Mouse (Mus musculus) spleen, adult 12 weeks (tissue): ENCODE data around the gene Pla2g6.

Source experiments
- DNase-seq: peaks from one replicate; pipeline ENCODE4 v3.0.0; 2022; ENCODE audit warnings: low spot score

The Pla2g6 gene

DNA sequence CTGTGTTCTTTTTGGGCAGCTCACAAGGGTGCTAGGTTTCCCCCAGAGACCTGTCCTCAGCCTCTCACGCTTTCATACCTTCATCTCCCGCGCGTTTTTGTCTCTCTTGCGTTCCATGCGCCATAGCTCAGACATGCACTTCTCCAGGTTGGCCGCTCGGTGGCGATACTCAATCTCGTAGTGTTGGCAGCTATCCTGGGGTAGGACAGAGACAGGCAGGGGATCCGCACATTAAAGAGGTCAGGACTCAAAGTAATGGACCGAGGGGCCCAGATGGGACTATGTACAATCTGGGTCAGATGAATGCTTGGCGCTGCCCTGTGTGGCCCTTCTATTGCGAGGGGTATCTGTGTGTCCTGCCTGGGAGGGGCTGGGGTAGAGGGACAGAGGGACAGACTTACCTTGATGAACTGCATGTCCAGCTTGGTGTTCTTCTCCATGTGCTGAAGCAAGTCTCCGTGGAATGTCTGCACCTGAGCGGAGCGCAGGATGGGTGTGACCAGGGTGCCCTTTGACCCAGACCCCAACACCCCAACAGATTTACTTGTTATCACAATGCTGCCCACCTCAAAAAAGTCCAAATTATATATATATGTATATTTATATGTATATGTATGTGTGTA is 57.0 kb downstream of the Pla2g6 start:
- no peak for DNase-seq

DNA sequence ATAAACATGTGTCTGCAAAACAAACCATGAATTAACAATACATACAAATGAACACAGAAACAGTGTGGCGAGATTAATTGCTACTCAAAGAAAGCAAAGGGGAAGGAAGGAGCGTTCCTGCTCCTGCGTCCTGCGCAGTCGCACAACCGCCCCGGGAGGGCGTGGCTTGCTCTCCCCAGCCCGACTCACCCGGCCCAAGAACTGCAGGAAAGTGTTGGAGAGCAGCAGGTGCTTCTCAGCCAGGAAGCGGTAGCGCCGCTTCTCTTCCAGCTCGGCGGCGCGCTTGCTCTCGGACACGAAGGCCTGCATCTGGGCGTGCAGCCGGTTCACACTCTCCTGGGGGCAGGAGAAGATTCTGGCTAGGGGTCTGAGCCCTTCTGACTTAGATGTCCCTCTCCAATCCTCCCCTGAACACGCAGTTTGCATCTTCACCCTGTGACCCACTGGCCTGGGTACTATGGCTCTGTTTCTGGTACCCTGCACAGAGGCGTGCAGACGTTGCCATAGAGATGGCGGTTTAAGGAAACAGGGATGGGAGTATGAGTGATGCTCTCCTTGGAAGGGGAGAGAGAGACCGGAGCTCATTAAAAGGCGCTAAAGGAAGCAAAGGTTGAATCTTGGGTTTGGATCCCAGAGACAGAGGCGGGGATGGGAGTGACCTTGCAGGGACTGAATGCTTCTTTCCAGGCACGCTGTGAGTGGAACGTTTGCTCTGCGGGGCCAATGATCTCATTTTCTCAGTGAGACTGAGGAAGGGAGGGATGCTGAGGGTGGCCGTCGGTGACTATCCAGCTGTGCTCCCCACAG is 57.7 kb downstream of the Pla2g6 start:
- DNase-seq: peak; percentile 56

DNA sequence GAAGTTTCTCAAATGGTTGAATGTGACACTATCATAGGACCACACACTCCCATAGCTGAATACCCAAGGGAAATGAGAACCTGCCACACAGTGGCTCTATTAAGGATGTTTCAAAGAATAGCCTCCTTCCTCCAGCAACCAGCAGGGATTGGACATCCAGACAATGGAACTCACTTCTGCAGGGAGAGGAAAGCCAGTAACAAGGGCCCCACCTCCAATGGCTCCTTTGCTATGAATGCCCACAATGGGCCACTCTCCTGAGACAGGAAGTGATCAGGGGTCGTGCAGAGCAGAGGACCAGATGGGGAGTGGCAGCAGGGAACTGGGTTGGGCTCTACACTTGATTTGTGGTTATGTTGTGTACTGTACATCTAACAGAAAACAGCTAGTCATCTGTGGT is 59.7 kb downstream of the Pla2g6 start:
- DNase-seq: no peak

DNA sequence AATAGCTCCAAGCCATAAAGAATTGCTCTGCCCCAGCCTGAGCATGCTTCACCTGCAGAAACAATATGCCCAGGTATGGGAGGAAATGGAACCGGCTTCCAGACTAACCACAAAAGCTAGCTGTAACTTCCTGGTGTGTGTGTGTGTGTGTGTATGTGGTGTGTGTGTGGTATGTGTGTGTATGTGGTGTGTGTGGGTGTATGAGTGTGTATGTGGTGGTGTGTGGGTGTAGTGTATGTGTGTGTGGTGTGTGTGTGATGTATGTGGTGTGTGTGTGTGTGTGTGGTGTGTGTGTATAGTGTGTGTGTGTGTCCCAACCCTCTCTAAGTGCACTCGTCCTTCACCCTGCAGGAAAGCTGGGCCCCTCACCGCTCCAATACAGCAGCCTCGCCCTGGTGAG is 62.8 kb downstream of the Pla2g6 start:
- no peak for DNase-seq

DNA sequence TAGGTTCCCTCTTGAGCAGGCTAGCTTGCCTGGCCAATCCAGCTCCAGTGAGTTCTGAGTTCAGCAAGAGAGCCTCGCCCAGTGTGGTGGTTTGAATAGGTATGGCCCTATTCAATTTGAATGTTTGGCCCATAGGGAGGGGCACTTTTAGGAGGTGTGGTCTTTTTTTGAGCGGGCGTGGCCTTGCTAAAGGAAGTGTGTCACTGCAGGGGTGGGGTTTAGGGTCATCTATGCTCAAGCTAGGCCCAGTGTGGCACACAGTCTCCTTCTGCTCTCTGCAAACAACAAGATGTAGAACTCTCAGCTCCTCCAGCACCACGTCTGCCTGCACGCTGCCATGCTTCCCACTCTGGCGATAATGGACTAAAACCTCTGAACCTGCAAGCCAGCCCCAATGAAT is 64.5 kb downstream of the Pla2g6 start:
- no peak for DNase-seq

DNA sequence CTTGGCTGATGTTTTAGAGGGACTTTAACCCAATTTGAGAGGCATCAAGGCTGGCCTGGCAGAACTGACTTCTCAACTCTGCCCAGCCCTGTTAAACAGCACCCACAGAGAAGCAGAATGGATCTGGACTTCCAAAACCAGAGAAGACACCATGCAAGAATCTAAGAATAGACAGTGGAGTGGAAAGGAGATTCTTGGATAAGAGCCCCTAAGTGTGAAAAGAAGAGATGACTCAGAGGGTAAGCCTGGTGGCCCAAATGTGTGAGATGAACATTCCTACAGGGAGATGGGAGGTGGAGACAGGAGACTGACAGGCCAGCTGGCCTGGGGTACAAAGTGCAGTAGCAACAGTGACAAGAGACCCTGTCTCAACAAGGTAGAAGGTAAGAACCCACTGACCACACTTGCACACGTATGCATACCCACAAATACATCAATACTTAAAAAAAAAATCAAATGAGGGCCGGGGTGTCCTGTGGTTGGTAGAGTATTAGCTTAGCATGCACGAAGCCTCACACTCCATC is 65.3 kb downstream of the Pla2g6 start:
- no peak for DNase-seq

DNA sequence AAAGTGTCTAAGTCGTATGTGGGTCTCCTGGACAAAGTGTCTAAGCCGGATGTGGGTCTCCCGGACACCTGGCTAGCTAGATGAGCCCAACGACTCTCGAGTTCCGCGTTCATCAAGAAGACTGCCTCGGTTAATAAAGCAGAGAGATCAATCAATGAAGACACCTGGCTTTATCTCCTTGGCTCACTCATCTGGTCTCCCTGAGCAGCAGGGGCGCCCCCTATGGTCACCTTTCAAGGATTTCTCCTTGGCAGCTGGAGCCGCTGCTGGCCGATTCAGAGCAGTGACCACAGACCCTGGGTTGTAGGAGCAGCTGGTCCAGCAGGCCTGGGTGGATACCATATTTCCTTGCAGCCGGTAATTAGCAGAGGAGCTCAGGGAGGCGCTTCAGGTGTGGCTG is 65.8 kb downstream of the Pla2g6 start:
- no peak for DNase-seq

DNA sequence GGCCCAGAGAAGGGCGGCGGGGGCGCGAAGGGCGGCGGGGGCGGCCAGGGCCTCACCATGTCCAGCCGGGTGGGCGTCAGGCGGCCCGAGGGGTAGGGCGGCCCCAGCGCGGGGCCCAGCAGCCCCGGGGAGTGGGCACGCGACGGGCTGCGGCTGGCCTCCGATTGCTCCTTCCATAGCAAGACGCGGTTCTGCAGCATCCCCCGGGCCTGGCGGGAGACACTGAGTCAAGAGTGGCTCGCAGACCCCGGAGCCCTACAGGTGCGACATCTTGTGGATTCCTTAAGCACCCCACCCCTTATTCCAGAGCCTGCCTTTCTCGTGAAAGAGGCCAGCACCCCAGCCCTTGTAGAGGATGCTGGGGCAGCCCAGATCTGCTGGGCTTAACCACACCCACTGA is 66.4 kb downstream of the Pla2g6 start:
- no peak for DNase-seq

DNA sequence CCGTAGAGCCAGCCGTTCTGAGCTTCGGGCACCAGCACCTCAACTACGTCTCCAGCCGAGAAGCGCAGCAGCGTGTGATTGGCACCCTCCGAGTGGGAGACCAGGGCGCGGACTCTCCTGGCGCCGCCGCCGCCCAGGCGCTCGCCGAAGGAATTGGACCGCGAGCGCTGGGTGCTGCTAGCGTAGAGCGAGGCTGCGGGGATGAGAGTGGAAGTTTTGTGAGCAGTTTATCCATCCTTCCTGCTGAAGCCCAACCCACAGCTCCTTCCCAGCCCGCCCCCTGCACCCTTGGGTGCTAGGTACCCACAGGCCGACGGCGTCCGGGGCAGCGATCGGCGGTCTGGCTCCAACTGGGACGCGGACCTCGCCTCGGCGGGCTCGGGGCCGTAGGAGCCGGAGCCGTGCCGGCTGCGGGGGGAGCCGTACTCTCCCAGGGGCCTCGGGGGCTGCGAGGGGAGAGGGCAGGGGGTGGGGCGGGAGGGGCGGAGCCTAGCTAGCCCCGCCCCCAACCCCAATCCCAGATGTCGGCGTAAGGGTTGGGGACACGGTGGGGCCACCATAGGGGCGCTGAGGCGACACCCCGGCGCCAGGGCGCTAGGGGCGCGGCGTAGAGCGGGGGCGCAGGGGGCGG is 67.0 kb downstream of the Pla2g6 start:
- DNase-seq: no peak

DNA sequence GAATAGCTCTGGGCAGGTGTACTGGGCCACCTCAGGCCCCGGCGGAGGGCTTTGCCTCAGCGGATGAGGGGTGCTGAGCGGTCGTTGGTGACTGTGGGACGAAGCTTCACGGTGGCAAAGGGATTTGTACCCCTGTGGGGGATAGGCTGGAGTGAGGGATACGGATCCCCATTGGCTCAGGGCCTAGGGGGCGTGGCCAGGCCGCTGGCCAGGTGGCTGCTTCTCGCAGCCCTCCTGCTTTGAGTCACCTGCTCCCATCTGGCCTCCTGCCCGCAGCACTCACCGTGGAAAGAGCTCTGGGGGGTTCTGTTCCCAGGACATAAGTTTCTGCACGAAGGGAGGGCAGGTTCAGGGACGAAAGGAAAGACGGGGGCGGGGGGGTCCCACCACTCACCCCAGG is 69.7 kb downstream of the Pla2g6 start:
- no peak for DNase-seq

DNA sequence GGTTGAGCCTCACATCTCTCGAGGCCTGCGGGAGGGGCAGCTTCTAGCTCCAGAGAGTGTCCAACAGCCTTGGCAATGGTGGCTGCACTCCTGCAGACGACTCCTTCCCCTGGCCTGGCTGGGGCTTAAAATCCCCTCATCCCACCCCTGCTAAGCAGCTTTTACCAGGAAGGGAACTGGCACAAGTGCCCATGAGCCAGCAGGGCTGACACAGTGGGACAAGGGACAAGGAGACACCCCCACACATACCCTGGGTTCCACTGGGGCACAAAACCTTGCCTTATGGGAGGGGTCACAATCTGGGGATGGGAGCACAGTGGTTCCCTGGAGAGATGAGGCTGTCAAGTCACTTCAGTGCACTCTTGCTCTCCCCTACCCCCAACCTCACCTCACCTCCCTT is 73.5 kb downstream of the Pla2g6 start, which contains the start of gene Slc16a8:
TSS of gene Slc16a8 (minus strand) at position 101 of the 400 bp plus-strand sequence.
- no peak for DNase-seq

DNA sequence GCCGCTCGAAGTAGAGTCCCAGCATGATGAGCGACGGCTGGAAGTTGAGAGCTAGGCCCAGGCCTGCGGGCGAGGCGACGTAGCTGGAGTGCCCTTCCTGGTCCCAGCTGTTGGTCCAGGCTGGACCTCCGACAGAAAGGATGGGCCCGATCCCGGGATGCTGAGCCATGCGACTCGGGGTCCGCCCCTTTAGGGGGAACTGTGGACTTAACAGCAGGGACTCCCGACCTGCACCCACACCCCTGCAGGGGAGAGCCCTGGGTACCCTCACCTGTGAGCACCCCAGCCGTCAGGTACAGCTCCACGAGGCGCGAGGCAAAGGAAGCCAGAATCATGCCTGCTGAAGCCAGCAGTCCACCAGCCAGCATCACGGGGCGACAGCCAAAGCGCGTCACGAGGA is 75.6 kb downstream of the Pla2g6 start:
- no peak for DNase-seq

DNA sequence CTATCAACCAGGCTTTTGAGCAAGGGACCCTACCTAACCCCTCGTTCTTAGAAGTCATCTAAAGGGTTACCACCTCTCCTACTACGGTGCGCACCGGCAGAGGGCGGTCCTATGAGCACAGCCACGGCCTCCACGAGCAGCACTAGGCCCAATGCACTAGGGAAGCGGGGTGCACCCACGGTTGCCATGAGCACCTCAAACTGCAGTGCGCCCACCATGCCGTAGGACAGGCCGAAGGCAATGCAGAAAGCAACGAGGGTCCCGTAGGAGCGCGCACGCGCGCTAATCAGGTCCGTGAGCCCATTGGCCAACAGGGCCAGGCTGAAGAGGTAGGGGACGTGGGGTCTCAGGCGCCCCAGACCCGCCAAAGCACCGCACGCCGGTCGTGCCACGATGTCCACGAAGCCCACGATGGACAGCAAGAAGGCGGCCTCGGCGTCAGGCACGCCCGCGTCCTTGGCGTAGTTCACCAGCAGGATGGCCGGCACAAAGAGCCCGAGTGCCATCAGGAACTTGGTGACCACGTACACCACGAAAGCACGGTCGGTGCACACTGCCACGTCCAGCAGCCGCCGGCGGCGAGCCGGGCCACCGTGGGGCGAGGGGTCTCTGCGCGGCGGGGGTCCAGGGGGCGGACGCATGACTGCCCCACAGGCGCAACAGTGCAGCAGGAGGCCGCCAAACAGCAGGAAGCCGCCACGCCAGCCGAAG is 76.3 kb downstream of the Pla2g6 start:
- DNase-seq: no peak

DNA sequence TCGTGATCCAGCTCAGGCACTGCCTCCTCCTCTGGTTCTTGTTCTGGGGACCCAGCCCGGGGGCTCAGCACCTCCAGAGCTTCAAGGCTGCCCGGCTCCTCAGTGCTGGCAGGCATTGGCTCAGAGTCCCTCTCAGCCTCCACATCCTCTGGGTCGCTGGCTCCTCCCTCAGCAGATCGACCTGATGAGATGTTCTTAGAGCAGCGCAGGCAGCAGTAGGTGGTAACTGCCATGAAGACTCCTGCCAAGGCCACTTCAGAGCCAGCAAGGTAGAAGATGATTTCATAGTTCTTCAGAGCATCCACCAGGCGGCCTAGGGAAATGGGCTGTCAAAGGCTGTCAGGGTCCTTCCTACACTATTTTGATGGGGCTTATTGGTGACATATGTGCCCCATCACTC is 77.0 kb downstream of the Pla2g6 start:
- DNase-seq: no peak

DNA sequence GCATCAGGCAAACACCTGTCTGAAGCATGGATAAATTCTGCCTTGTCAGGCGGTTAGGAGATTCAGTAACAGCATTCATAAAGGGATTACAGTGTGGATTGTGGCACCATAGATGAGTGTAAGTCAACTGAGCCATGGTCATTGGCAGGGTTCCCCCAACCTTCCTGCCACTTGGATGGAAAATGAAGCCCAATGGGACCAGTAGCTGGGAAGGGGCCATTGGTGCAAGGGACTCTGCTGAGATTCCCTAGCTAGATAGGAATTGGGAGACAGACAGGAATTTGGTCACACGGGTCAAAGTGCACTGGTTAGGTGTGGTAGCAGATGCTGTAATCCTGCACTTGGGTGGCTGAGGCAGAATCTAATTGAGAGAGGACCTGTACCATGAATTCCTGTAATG is 78.0 kb downstream of the Pla2g6 start:
- DNase-seq: no peak

DNA sequence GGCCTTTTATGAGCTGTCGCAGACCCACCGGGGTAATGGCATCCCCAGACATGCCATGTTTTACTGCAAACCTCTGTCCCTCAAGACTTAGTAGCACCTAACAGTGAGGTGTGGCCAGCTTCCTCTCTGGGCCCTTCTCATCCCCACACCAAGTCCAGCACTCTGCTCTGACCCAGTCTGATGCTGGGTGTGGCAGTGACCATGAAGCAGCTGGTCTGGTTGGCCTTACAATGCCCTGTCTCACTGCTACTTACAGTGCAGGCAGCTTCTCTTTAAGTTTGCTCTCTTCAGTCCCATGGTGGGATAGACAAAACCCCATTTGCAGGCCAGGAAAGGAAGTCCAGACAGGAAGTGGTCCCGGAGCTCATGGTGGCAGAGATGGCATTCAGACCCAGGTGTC is 82.9 kb downstream of the Pla2g6 start:
- DNase-seq: no peak

DNA sequence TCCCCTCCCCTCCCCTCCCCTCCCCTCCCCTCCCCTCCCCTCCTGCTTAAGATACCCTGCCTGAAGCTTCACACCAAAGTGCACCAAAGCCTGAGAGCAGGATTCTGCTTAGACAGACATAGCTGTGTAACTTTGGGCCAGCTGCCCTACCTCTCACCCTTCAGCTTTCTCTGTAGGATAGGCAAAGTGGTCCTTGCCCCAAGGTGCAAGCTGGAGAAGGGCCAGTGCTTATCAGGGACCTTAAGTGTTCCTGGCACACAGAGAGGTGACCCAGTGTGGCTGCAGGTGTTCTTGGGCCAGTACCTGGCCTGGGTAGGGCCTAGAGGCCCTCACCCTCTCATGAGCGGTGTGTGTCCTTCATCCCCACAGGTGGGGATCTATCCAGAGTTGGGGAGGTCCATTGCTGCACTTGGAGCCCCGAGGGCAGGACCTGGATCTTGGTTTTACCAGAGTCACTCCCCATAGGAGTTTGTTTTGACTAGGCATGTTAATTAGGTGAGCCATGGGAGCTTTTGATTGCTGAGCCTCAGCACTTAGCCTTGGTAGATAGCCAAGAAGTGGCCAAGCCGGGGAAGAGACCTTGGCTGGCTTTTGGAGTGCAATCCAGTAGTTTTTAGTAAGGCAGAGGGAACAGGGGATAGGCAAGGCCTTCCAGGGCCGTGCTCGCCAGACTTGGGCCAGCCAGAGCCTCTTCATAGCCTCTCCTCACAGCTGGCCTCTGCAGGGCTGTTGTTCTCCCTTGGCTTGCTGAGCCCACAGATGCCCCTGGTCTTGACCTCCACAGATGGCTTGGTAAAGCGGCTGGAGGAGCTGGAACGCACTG is 83.9 kb downstream of the Pla2g6 start:
- no peak for DNase-seq

DNA sequence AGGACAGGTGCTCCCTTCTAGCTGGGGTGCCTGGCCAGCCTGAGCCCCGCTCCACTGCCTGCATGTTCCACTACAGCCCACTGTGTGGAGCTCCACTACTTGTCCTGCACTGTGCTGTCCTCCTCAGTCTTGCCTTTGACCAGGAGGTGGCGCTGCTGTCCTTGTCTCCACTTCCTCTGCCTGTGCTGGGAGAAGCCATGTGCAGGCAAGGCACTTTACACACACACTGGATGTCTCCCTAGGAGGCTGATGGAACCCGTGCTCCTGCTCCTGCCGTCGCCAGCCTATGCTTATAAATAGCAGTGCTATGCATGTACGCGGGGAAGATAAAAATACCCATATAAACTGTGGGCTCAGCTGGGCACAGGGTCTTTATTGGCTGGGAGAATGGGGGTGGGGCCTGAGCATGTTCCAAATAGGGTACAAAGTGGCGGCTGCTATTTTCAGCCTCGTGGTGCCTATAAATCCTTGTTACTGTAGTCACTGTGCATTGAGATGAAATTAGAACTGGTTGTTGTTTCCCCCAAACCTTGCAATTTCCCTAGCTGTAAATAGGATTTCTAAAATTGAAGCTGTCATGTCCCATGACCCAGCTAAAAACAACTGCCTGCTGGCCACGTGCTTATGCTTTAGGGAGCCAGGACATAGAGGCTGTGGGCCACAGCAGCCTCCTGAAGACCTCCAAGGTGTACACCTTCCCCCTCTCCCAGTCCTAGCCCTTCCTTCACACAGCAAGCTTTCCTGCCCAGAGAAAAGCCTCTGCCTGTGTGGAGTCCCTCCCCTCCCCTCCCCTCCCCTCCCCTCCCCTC is 84.8 kb downstream of the Pla2g6 start:
- DNase-seq: peak; percentile 81

DNA sequence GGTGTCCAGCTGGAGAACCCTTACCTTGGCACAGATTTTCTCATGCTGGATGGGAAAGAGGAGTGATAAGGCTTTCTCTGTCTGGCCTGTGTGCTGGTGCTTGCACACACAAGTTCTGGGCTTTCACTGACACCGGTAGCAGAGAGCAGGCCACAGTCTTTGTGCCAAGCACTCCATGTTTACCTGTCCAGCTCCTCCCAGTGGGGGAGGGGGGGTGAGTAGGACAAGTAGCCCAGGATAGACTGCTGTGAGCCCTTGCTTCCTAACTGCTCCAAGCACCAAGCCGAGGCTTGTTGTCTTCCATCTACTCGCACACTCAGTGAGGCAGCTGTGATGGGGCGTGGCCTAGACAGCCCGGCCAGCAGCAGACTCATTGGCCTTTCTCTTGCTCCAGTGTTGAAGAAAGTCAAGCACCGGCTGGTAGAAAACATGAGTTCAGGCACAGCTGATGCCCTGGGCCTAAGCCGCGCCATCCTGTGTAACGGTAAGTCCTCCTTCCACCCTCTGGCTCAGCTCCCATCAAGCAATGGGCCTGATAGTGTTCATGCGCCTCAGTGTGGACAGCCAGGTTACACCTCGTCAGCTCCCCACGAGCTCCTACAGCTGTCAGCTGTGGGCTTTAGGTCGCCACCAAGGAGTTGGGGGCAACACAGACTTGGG is 85.5 kb downstream of the Pla2g6 start:
- DNase-seq: no peak

DNA sequence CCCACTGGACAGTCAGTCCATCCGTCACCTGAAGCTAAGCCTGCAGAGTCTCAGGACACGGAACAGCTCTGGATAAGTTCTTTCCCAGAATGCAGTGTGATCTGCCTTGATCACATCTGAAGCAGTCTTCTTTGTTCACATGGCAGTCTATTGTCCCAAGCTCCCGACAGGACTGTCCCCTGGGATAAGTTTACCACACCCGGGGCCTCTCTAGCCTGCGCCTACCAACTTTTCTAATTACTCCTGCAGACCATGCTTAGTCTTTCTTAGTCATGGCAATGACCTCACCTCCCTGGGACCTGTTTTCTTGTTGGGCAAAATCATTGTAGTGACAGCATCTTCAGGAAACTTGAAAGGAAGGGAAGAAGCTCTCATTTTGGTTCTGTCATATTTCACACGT is 90.2 kb downstream of the Pla2g6 start:
- DNase-seq: no peak
